Mouse (Mus musculus) heart, embryonic 11.5 days (tissue): ENCODE data around the gene Bud13. TPM values are rescaled to one million over a fixed set of nuclear protein-coding genes. Genes with fewer than 3 reads are reported as not detected.

ENCODE experiments used
- ATAC-seq: fragments of 200-750 bp; cut with Nextera tagmentation; replicated peaks from 2 replicates; pipeline ENCODE4 v1.8.0; 2017; ENCODE audit warnings: moderate library complexity; ENCODE audit not compliant: insufficient number of reproducible peaks, low FRiP score, low TSS enrichment
- H3K27ac ChIP-seq: fragments of 300-500 bp; sonication (generic); 2 replicates; pipeline ENCODE4 v1.5.1; 2014; ENCODE audit warnings: mild to moderate bottlenecking, low read depth, low read length
- H3K27me3 ChIP-seq: fragments of 300-500 bp; sonication (generic); 2 replicates; pipeline ENCODE4 v1.6.1; 2014; ENCODE audit warnings: mild to moderate bottlenecking, low read length, mixed read lengths; ENCODE audit not compliant: control insufficient read depth, insufficient read depth
- H3K36me3 ChIP-seq: fragments of 300-500 bp; sonication (generic); 2 replicates; pipeline ENCODE4 v1.6.1; 2014; ENCODE audit warnings: mild to moderate bottlenecking, low read length, moderate library complexity, mixed read lengths; ENCODE audit not compliant: control insufficient read depth, insufficient read depth
- H3K4me1 ChIP-seq: fragments of 300-500 bp; sonication (generic); 2 replicates; pipeline ENCODE4 v1.6.1; 2014; ENCODE audit warnings: low read length; ENCODE audit not compliant: control insufficient read depth, insufficient read depth
- H3K4me2 ChIP-seq: fragments of 300-500 bp; sonication (generic); 2 replicates; pipeline ENCODE4 v1.6.1; 2014; ENCODE audit warnings: mild to moderate bottlenecking, moderate library complexity
- H3K4me3 ChIP-seq: fragments of 300-500 bp; sonication (generic); 2 replicates; pipeline ENCODE4 v1.5.1; 2014; ENCODE audit warnings: low read depth, low read length
- H3K9ac ChIP-seq: fragments of 300-500 bp; sonication (generic); 2 replicates; pipeline ENCODE4 v1.6.1; 2014; ENCODE audit warnings: mild to moderate bottlenecking, low read depth, low read length, moderate library complexity
- H3K9me3 ChIP-seq: fragments of 300-500 bp; sonication (generic); replicated peaks from 2 replicates; pipeline ENCODE4 v1.6.1; 2016; ENCODE audit warnings: low read length; ENCODE audit not compliant: control insufficient read depth
- WGBS: fragments of 180-500 bp; shearing (Covaris S2); extraction: QIAGEN DNeasy Blood & Tissue Kit; methylation state at CpG from one replicate; pipeline ENCODE4 v1.1.7; 2014; ENCODE audit not compliant: insufficient replicate concordance; 5-methylcytosine and 5-hydroxymethylcytosine counted together
- polyA plus RNA-seq: library from polyadenylated mRNA; unstranded; fragments of >200 nt; fragmentation: Nextera tagmentation; extraction: Ambion mirVana; gene quantifications from 2 replicates; pipeline ENCODE4 v1.2.1, GENCODE M21; 2014

Gene Bud13
- polyA plus RNA-seq, 1 experiment from 2014 or later, result 16.6 TPM

DNA sequence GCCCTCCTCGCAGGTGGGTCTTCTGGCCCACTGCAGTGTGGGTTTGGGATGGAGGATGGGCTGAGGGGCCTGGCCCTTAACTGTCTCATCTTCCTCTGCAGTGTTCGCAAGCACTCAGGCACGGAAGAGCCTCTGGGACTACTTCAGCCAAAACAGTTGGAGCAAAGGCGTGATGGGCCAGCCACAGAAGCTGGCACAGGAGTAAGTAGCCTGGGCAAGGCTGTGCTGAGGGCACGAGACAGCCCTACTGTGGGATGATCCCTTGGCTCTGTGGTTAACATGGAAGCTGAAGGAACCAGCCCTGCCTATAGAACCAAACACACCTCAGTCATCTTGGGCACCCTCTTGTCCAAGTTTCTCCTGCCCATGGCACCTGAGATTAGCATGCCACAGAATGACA lies 13.7 kb upstream of the Bud13 start:
- Histone ChIP-seq H3K27ac (no peak overlapping the region), H3K4me1 (peaks cover 7% of the 10 kb centered on the region), H3K9ac (no peak overlapping the region), H3K4me2 (no peak overlapping the region), H3K36me3 (no peaks in the 10 kb centered on the region), H3K27me3 (peaks cover 30% of the 10 kb centered on the region), H3K4me3 (no peak overlapping the region), H3K9me3 (no peaks in the 10 kb centered on the region)
- no peak for ATAC-seq
- 77% methylated on average over 5 of the region's 5 CpGs for WGBS

DNA sequence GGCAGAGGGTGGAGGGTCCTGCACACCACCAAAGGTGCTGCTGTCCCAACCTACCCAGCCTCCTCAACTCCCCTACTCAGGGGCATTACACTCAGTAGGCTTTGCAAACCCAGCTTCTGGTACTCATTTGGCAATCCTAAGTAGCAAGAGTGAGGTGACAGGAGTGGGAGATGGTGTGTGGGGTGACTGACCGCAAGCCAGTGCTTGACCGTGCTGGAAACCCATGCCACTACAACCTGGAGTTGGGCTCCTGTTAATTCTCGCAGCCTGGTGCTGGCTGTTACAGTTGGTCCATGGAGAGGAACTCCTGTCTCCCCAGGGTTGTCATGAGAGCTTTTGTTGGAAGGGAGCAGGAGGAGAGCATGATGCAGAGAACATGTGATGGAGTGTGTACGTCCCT lies 12.0 kb upstream of the Bud13 start:
- Histone ChIP-seq H3K27ac (no peak overlapping the region), H3K4me3 (no peak overlapping the region), H3K27me3 (peaks cover 30% of the 10 kb centered on the region), H3K4me2 (no peak overlapping the region), H3K36me3 (peaks cover 5% of the 10 kb centered on the region; the same call in 1 of the 2 replicates), H3K9me3 (no peaks in the 10 kb centered on the region), H3K9ac (no peak overlapping the region), H3K4me1 (peaks cover 9% of the 10 kb centered on the region)
- 88% methylated on average over 4 of the region's 4 CpGs for WGBS
- ATAC-seq, result no peak

DNA sequence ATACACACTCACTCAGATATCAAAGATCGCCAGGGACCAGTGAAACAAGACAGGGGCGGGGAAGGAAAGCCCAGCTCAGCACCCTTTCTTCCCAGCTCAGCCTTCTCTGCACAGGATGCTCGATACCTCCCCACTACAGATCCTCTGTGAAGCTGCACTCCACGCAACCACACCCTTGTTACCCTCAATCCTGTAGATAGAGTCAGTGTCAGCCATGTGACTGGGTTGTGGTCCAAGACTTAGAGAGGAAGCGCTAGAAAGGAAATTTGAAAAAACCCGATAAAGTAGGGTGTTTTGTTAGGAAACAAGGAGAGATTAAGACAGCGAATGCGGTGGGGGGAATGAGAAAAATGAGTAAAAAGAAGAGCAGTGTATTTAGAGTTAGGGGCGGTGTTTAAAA lies 10.7 kb upstream of the Bud13 start:
- ATAC-seq, result no peak
- peaks cover 30% of the 10 kb centered on the region for H3K27me3 ChIP-seq
- WGBS, result 61% methylated on average over 9 of the region's 9 CpGs
- no peak overlapping the region for H3K9ac ChIP-seq
- peaks cover 10% of the 10 kb centered on the region for H3K36me3 ChIP-seq
- H3K4me3 ChIP-seq, result no peak overlapping the region
- H3K4me2 ChIP-seq, result peak overlapping the region; percentile 92
- peaks cover 9% of the 10 kb centered on the region for H3K4me1 ChIP-seq
- H3K27ac ChIP-seq, result no peak overlapping the region
- H3K9me3 ChIP-seq, result no peaks in the 10 kb centered on the region

DNA sequence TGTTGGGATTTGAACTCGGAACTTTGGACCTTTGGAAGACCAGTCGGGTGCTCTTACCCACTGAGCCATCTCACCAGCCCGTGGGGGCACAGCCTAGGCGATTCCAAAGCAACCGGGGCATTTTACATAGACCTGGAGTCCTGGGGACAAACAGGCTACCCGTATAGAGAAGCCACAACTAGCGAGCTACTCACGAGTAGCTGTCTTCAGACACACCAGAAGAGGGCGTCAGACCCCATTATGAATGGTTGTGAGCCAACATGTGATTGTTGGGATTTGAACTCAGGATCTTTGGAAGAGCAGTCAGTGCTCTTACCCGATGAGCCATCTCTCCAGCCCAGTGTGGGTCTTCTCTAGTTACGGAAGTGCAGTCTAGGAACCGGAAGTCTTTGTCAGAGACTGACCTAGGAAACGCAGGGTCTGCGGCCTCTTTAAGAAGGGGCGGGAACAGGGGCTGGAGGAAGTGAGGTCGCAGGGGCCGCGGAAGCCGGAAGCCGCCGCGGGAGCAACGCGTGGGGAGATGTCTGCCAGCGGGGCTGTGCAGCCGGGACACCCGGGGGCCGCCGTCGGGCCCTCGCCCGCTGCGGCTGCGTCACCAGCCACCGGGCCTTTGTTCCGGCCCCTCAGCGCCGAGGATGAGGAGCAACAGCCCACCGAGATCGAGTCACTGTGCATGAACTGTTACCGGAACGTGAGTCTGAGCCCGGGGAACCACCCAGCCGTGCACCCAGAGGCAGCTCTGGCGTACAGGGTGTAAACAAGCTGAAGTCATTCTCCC lies 9.9 kb upstream of the Bud13 start, which contains the start of gene Zpr1:
Gene Zpr1, plus strand, starts transcription at position 388 of the 778 bp plus-strand sequence.
- 4% methylated on average over 45 of the region's 45 CpGs for WGBS
- peak within 1 kb of the TSS; percentile 60 for H3K27ac ChIP-seq
- H3K27me3 ChIP-seq, result peaks cover 28% of the 10 kb centered on the region
- H3K9ac ChIP-seq, result peak within 1 kb of the TSS; percentile 77
- peak; percentile 82 for ATAC-seq
- peak within 1 kb of the TSS; percentile 92 for H3K4me2 ChIP-seq
- H3K4me1 ChIP-seq, result peaks cover 9% of the 10 kb centered on the region
- no peaks in the 10 kb centered on the region for H3K9me3 ChIP-seq
- H3K36me3 ChIP-seq, result peaks cover 12% of the 10 kb centered on the region
- peak within 1 kb of the TSS; percentile 95 for H3K4me3 ChIP-seq

DNA sequence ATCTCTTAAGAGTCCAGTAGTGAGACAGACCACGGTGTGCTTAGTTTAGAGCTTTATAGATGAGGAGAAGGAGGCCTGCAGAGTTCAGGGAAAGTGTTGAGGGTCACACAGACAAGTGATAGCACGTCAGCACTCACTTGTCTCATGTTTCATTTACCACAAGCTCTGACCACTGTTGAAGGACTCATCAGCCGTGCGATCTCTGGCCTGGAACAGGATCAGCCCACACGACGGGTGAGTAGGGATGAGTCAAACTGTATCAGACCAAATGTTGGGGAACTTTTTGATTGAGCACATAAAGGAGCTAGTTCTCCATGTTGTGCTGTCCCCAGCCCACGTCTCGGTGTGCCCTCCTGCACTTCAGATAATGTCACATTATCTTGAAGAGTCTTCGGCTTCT lies 8.3 kb upstream of the Bud13 start:
- no peak overlapping the region for H3K27ac ChIP-seq
- H3K4me1 ChIP-seq, result peaks cover 9% of the 10 kb centered on the region
- WGBS, result 70% methylated on average over 9 of the region's 9 CpGs
- peaks cover 14% of the 10 kb centered on the region for H3K27me3 ChIP-seq
- no peak overlapping the region for H3K9ac ChIP-seq
- no peak overlapping the region for H3K4me2 ChIP-seq
- H3K36me3 ChIP-seq, result peaks cover 15% of the 10 kb centered on the region
- no peak overlapping the region for H3K4me3 ChIP-seq
- ATAC-seq, result no peak
- no peaks in the 10 kb centered on the region for H3K9me3 ChIP-seq

DNA sequence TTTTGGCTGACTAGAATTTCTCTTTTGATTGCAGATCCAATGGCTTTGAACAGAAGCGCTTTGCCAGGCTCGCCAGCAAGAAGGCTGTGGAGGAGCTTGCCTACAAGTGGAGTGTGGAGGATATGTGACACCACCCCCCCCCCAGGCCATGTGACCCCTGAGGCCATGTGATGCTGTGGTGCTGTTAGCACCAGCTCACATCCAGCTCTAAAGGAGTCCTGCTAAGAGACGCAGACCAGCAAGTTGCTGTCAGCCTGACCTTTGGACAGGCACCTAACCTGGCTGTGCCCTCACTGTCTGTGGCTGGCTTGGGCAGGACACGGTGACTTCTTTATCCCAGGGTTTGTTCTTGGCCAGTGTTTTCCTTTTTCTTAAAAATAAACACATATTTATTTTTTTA lies 15.6 kb downstream of the Bud13 start:
- no peak for ATAC-seq
- no peak overlapping the region for H3K4me3 ChIP-seq
- WGBS, result 74% methylated on average over 4 of the region's 4 CpGs
- no peaks in the 10 kb centered on the region for H3K9me3 ChIP-seq
- H3K4me1 ChIP-seq, result no peaks in the 10 kb centered on the region
- no peaks in the 10 kb centered on the region for H3K27me3 ChIP-seq
- H3K36me3 ChIP-seq, result peaks cover 11% of the 10 kb centered on the region
- no peak overlapping the region for H3K9ac ChIP-seq
- no peak overlapping the region for H3K27ac ChIP-seq
- H3K4me2 ChIP-seq, result no peak overlapping the region

DNA sequence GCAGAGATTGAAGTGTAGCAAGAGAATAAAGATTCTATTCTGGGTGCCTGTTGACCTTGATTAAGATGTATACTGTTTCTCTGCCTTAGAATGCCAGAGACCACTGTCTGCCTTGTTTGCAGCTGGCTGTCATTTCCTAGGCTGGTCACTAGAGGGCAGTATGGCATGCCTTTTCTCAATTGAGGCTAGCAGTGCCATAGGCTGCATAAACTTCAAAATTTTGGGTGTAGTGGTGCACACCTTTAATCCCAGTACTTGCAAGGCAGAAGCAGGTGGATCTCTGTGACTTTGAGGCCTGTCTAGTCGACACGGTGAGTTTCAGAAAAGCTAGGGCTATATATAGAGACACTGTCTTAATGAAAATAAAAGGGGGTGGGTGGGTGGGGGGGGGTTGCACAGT lies 19.3 kb downstream of the Bud13 start:
- H3K27ac ChIP-seq, result no peak overlapping the region
- no peak overlapping the region for H3K4me2 ChIP-seq
- peaks cover 6% of the 10 kb centered on the region for H3K36me3 ChIP-seq
- WGBS, result 9% methylated on average over 2 of the region's 2 CpGs
- no peak for ATAC-seq
- no peak overlapping the region for H3K9ac ChIP-seq
- no peaks in the 10 kb centered on the region for H3K4me1 ChIP-seq
- no peaks in the 10 kb centered on the region for H3K9me3 ChIP-seq
- H3K27me3 ChIP-seq, result no peaks in the 10 kb centered on the region
- no peak overlapping the region for H3K4me3 ChIP-seq

DNA sequence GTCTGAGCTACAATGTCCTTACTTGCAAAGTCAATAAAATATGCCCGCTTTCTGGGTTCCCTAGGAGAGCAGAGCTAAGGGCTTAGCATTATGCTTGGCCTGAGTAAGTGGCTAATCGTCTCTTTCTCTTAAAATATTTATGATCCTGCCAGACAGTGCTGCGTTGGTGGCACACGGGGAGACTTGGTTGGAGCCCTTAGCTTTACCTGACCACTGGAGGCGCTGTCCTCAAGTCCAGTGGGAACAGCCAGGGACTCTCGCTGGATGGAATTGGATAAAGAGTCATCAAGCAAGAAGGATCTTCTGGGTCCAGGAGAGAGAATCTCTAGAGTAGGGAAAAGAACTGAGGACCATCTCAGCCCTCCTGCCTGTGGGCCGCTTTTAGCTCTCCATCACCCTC lies 26.3 kb downstream of the Bud13 start:
- H3K27ac ChIP-seq, result no peak overlapping the region
- H3K9ac ChIP-seq, result no peak overlapping the region
- no peak overlapping the region for H3K4me2 ChIP-seq
- H3K9me3 ChIP-seq, result no peaks in the 10 kb centered on the region
- H3K36me3 ChIP-seq, result no peaks in the 10 kb centered on the region
- H3K27me3 ChIP-seq, result peaks cover 9% of the 10 kb centered on the region; the same call in 1 of the 2 replicates
- no peak overlapping the region for H3K4me3 ChIP-seq
- 15% methylated on average over 7 of the region's 7 CpGs for WGBS
- no peaks in the 10 kb centered on the region for H3K4me1 ChIP-seq
- no peak for ATAC-seq

DNA sequence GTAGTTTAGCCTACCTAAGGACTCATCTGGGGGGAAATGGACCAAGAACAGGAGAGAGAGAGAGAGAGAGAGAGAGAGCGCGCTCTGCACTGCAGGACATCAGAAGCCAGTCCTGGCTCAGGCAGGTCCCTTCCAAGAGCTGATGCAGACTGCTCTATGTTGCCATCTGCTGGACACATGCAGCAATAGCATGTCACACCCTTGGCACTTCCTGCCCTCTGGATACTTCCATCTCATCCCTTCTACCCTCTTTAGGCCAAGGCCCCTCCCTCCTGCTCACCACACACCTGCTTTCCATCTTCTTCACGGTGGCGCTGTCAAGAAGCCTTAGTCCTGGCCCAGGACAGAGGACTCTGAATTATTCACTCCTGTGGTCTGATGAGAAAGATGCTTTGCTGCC lies 31.7 kb downstream of the Bud13 start:
- Histone ChIP-seq H3K9me3 (no peaks in the 10 kb centered on the region), H3K27me3 (peaks cover 14% of the 10 kb centered on the region; the same call in 1 of the 2 replicates), H3K27ac (no peak overlapping the region), H3K36me3 (no peaks in the 10 kb centered on the region), H3K4me2 (no peak overlapping the region), H3K9ac (no peak overlapping the region), H3K4me3 (no peak overlapping the region), H3K4me1 (no peaks in the 10 kb centered on the region)
- no peak; the same call in 1 of the 2 replicates for ATAC-seq
- 4% methylated on average over 4 of the region's 4 CpGs for WGBS
